Mouse (Mus musculus): ENCODE measurements at regions not wholly inside any gene's neighbourhood (a gene's known extent, or its start where the extent isn't known, plus 50 kb on each side); places are given as distances from the start of the nearest gene placed in this dataset.

DNA sequence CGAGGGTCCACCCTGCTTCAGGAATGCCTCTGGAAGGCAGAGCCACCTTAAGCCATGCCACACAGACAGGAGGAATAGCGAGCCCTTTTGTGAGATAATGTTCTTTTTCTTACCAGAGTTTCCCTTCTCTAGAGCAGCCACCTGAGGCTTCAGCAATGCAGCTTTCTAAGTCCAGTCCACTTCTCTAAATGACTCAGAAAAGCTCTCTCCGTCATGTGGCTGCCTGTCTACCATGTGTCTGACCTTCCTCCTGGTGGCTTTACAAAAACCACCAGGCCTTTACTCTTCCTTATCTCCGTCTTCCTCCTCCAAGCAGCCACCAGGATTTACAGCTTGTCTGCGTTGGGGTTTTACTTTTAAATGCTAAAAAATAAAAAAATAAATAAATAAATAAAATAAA is 93.4 kb upstream of the Mark1 start:
- intact Hi-C loops (cut with DNase I), result no loop called here
- no peak for DNase-seq

DNA sequence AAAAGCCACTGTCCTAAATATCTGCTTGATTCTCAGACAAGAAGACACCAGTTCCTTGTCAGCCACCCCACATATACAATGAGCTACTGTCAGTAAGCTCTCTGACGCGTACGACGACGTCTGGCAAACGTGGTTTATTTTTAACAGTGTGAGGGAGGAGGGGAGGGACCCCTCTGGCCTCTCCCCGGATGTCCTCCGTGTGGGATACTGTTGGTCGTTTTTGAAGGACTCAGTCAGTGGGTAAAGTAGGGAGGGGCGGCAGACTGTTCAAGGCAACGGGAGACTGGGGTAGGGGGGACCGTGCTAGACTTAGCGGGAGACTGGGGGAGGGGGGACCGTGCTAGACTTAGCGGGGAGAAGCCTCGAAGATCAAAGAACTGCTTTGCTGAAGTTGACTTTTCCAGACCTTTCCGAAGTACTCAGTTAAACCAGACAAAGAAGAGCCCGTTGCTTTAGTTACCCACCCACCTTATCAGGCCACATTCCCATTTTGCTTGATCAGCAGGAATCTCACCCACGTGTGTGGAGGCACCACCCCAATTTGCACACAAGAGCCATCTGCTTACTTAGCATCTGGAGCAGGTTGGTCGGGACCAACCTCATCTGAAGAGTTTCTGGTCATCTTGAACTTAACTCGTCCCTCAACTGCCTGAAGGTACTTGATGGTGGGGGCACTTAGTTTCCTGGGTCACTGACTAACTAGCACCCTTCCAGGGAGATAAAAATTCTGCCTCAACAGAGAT is 92.6 kb upstream of the Mark1 start:
- DNase-seq, result peak in 1 of 2 experiments; percentile 24
- intact Hi-C loops (cut with DNase I), result no loop called here

DNA sequence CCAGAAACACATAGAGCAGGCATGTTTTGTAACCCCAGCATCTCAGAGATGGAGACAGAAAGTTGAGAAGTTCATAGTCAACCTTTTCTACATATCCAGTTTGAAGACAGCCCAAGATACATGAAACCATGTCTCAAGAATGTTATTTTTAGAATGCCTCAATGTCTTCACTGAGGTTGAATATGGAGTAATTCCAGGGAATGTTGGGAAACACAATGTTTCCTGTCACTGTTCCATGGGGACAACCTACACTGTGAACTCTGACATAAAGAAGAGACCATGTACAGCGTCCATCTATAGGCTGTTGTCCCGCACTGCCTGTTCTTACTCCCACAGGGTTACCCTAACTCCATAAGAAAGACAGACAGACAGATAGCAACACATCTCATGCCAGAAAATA is 89.8 kb upstream of the Mark1 start:
- DNase-seq, result no peak
- intact Hi-C loops (cut with DNase I), result no loop called here

DNA sequence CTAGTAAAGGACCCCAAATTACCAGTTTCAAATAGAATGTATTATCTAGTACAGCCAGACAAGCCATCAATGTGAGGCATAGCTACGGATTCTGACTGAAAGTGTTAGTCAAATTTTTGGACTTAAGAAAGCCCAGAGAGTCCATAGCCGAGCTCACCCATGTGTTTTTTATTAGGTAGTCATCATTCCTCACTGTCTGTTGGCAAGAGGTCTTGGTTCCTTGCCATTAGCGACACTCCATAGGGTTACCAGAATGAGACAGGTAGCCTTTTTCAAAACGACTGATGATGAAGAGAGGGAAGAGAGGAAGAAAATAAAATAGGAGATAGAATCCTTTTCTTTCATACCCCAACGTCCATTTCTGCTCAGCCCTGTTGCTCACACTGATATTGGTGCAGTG is 83.8 kb upstream of the Mark1 start:
- DNase-seq, result no peak

DNA sequence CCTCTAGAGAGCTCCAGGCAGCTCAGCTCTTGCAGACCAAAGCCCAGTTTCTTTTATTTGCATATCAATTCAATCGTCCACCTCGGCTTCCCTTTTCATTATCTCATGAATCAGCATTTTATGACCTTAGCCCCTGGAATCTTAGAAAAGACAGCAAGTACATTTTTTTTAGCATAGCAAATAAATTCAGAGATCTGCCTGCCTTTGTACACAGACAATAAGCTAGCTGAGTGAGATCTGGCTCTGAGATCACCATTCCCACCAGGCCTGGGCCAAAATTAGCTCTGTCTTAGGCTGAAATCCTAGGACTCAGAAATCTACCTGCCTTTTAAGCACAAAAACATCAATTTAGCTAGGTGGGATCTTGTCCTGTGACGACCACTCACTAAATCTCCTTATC is 80.7 kb upstream of the Mark1 start:
- no peak for DNase-seq
- intact Hi-C loops (cut with DNase I), result no loop called here

More for the DNA sequence above, 83.8 kb upstream of the Mark1 start:
- intact Hi-C loops (cut with DNase I), result no loop called here

DNA sequence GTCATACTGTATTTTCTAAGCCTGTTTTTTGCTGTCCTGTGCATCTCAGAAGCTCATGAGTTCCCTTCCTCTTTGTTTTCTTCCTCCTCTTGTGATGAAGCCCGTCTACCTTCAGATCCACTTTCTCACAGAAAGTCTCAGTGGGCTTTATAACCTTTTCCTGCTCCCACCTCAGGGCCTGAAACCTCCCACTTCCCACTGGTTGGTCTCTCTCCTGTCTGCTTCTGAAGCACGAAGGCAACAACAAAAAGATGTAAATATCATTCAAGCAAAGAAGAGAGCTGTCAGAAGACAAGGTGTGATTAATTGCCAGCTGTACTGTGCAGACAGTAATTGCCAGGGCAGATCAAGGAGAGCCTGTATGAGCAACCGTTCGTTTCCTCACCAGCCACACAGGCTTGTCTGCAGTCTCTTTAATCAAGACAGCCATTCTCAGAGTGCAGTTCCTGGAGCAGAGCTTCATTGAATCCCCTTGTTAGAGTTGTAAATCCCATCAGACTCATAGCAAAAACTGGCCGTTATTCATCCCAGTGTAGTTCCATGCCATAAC is 80.0 kb upstream of the Mark1 start:
- no peak for DNase-seq
- intact Hi-C loops (cut with DNase I), result no loop called here

DNA sequence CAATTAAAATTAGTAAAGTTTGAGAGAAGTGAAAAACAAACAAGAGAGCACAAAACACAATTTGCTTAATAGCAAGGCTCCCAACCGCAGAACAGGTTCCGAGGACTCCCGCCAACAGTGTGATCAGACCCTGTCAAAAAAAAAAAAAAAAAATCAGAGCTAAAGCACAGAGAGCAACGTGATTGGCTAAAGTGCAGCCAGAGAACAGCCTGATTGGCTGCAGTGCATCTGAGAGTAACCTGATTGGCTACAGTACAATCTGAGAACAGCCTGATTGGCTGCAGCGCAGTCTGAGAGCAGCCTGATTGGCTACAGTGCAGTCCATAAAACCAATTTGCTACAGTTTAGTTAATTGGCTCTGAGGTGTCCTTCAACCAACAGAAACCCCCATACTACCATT is 74.6 kb upstream of the Mark1 start:
- intact Hi-C loops (cut with DNase I), result no loop called here
- no peak for DNase-seq

DNA sequence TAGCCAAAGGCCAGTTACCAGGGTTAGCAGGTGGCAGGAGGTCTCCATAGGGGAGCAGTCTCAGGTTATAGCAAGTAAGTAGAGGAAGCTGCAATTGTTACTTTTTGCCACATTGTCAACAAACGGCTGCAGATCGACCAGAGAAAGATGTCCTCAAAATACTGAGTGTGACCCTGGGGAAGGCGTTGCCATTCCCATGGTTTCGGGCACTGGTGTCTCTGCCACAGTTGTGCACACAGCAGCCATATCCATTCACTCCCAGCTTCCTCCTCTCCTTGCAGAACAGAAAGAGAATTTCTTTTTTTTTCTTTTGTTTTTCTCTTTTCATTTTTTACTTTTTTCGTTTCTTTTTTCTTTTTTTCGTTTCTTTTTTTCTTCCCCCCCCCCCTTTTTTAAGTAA is 73.4 kb upstream of the Mark1 start:
- no peak for DNase-seq
- intact Hi-C loops (cut with DNase I), result no loop called here

DNA sequence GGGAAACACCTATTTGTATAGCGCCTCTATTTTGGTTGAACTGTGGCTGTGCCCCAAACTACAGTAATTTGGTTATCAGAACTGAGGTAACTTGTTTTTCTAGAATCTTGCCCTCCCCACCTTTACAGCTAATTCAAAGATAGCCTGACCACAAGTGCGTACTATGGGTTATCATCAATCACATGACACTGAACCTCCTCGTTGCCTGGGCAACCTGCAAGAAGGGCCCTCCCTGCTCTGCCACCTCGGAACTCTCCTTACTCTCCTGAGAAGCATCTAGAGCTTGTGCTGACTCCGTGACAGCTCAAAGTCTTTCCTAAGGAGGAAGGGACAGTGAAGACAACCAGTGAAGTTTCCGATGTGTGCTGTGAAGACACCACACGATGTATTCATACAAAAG is 72.2 kb upstream of the Mark1 start:
- intact Hi-C loops (cut with DNase I), result no loop called here
- DNase-seq, result no peak

DNA sequence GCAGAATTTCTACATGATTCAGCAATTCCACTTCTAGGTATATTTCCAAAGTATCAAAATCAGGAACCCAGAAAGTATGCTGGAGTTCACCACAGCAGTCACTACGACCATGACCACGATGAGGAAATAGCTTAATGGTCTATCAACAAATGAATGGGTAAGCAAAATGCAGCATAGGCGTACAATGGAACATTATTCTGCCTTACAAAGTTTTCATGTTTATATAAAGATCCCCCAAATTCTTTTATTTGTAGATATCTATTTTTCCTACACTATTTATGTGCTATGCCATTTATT is 71.4 kb upstream of the Mark1 start:
- DNase-seq, result no peak

DNA sequence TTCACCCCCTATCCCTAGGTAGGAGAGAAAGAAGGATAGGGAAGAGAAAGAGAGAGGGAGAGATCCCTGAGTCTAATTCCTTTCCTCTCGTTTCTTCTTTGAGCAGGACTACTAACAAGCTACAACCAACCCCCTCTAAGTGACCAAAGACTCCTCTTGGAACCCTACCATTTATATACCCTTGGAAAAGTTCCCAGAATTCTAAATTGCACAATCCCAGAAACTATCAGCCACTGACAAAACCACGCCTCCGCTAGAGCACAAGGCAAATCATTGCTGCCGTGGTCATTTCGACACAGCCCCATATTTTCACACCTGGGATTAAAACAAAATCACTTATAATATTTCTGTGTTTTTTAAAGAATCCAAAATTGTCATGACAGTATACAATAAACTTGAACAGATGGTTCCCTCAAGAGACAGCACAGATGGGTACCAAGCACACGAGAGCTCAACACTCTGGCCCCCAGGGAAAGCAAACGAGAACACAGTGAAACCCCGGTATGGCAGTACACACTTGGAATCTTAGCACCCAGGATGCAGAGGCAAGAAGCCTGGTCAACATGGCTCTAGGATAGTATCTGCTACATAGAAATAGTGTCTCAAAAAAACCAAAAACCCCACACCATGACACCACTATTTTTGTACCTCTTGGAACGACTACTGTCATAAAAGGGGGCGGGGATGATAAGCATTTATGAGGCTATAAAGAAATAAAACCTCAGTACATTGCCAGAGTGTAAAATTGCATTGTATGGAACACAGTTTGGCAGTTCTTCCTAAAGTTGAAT is 70.9 kb upstream of the Mark1 start:
- no peak for DNase-seq
- intact Hi-C loops (cut with DNase I), result no loop called here

More for the DNA sequence above, 71.4 kb upstream of the Mark1 start:
- intact Hi-C loops (cut with DNase I), result no loop called here

DNA sequence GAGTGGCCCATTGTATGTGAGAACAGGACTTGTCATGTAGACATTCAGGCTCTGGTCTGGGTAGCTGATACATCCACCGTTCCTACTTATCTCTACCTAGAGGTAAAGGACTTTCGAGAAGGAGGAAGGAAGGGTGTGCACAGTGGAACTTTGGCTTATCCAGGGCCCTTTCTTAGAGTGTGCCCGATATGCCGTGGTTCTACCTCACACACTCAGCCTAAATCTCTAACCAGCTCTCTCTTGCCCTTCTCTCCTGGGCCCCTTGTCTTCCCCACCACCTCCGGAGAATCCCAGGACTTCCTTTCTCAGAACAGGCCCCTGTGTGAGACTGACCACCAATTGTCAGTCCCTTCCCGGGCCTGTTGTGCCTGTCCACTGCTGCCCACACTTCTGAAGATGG is 68.8 kb upstream of the Mark1 start:
- intact Hi-C loops (cut with DNase I), result no loop called here
- DNase-seq, result no peak

DNA sequence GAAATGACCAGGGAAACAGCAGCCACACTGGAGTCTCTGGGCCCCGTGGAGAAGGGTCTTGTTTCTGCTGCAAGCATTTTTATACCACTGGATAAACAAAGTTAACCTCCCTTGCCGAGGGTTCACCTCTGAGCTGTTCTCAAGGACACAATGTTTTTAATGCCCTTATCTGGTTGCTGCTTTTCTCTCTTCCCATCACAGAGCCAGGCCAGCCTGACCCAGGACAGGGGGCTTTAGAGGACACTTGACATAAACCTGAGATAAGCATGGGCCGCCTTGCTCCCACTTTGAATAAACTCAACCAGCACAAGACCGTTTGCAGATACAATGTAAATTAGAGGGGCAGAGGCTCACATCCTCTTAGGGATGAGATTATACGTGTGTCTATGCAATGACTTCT is 68.3 kb upstream of the Mark1 start:
- intact Hi-C loops (cut with DNase I), result no loop called here
- DNase-seq, result no peak

DNA sequence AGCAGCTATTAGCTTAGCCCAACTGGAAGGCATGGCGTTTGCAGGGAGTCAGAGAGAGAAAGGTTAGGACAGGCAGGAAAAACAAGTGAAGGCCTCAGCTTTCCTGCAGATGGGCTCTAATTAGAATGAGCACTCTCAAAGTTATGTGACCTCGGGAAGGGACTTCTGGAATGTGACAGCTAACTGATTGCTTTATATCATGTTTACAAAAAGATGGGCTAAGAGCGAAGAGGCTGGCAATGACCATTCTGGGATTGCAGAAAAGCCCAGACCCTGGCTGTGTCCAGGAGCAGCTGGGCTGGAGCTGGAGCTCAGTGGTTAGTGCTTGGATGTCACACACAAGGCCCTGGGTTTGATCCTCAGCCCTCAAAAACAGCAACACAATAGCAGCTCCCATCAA is 65.7 kb upstream of the Mark1 start:
- intact Hi-C loops (cut with DNase I), result no loop called here
- DNase-seq, result no peak

DNA sequence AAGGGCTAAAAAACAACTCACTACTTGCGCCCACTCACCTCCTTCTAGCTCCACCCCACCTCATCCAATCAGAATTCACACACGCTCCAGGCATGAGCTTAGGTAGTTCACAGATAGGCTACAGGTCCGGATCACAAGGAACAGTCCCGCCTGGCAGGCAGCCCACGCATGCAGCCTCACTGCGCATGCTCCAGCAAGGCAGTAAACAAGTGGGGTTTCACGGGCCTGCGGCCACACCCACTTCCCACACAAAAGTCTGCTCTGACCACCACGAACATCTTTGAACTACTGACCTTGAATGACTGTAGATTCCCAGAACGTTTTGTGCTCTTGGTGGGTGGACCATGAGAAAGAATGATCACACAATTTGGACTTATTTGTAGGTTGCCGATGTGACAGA is 62.7 kb upstream of the Mark1 start:
- no peak for DNase-seq
- intact Hi-C loops (cut with DNase I), result no loop called here

DNA sequence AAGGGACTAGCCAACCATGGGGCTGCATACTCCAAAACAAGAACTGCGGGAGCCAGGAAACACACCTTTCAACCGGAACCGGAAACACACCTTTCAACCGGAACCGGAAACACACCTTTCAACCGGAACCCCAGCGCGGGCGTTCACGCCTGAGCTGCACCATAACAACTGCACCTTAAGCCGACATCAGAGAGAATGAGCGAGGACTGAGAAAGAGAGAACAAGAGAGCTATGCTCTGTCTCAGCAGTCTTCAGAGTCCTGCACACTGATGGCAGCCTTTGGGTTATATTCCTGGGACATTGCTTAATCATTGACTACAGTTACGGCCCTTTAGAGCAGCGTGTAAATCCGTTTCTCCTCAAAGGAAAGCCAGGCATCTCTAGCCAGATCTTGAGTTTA is 58.1 kb upstream of the Mark1 start:
- DNase-seq, result no peak
- intact Hi-C loops (cut with DNase I), result no loop called here

DNA sequence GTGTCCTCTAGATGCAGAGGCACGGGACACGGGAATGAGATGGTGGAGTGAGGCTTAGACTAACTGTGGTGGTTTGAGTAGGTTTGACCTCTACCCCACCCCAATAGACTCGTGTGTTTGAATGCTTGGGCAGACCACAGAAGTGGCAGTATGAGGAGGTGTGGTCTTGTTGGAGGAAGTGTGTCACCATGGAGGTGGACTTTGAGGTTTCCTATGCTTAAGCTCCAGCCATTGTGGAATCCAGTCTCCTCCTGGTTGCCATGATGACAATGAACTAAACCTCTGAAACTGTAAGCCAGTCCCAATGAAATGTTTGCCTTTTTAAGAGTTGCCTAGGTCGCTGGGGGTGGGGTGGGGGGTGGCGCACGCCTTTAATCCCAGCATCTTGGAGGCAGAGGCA is 53.3 kb upstream of the Mark1 start:
- intact Hi-C loops (cut with DNase I), result no loop called here
- DNase-seq, result no peak

DNA sequence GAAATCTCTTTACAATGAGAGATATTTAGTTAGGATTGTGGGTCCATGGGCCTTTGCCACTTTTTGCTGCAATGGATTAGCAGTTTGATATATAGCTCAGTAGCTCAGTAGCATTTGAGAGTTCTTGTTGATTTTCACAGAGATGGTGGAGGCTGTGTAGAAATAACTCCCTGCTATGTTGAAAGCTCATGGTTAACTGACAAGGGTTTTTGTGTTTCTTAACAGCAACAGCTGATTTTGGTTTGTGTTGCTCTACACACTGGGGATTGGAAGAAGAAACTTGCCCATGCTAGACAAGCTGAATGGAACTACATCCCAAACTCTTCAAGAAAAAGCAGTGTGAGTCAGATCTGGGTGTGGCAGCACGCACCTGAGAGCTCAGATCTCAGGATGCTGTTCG is 50.6 kb upstream of the Mark1 start:
- intact Hi-C loops (cut with DNase I), result no loop called here
- no peak for DNase-seq

Data from heart, postnatal 14 days (tissue).